Mouse (Mus musculus): ENCODE results near the gene Rad51b. TPM values are rescaled to one million over a fixed set of nuclear protein-coding genes. Genes with fewer than 3 reads are reported as not detected.

Gene Rad51b
- polyA plus RNA-seq, 1 experiment from 2014 or later = 7.6 TPM

DNA sequence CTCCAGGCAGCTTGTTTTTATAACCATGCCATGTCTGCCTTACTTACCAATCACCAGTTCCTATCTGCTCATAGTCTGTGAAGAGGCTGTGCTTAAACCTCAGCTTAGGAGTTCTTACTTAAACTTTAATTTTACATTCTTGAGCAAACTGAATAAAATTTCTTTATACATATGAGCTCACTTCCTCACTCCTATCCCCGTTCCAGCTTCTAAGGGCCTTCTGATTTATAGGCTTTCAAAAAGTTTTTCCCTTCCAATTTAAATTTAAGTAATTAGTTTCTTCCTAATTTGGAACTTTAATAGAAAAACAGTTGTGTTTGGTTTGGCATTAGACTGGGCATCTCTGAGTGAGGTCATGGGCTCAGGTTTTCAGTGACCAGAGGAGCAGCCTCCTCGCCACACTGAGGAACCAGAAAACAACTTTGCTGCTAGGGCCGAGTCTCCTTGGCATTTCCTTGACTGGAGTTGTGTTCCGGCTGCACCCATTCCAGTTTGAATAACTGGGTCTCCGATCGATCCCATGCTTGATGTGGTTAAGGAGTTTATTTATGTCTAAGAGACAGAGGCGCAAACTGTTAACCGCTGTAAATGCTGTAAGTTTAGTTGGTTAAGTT, 115.9 kb downstream of the Rad51b start:
- 91% methylated on average over 8 of the region's 8 CpGs for WGBS

GRCm38 (mm10) chr12:79417360-79417759, 120.3 kb downstream of the Rad51b start:
- Histone ChIP-seq H3K4me2 (replicated peaks) (no peak overlapping the region), H3K4me3 (no peak overlapping the region), H3K27ac (replicated peaks) (no peak overlapping the region), H3K36me3 (no peaks in the 10 kb centered on the region), H3K27me3 (no peaks in the 10 kb centered on the region), H3K9me3 (no peaks in the 10 kb centered on the region), H3K4me1 (0 out of 2 replicates have a peak, but pooled peaks cover 2% of the 10 kb centered on the region), H3K9ac (replicated peaks) (no peak overlapping the region)
- WGBS = 82% methylated on average over 6 of the region's 6 CpGs
- no peak for ATAC-seq (ENCODE audit: low FRiP score, low read depth)

More for the DNA sequence above, 115.9 kb downstream of the Rad51b start:
- no peak overlapping the region for H3K9ac ChIP-seq (replicated peaks)
- ATAC-seq (ENCODE audit: low FRiP score, low read depth) = no peak
- no peak overlapping the region for H3K27ac ChIP-seq (replicated peaks)
- no peaks in the 10 kb centered on the region for H3K27me3 ChIP-seq
- no peak overlapping the region for H3K4me3 ChIP-seq
- no peaks in the 10 kb centered on the region for H3K36me3 ChIP-seq
- no peaks in the 10 kb centered on the region; the same call in 1 of the 2 replicates for H3K4me1 ChIP-seq
- no peak overlapping the region for H3K4me2 ChIP-seq (replicated peaks)
- H3K9me3 ChIP-seq = no peaks in the 10 kb centered on the region

- Histone ChIP-seq H3K9me3 (no peaks in the 10 kb centered on the region), H3K9ac (replicated peaks) (no peak overlapping the region), H3K27me3 (no peaks in the 10 kb centered on the region), H3K4me3 (no peak overlapping the region), H3K27ac (replicated peaks) (no peak overlapping the region), H3K36me3 (no peaks in the 10 kb centered on the region), H3K4me1 (0 out of 2 replicates have a peak, but pooled peaks cover 2% of the 10 kb centered on the region), H3K4me2 (replicated peaks) (no peak overlapping the region)
- no peak for ATAC-seq (ENCODE audit: low FRiP score, low read depth)
- WGBS = 6% methylated on average over 6 of the region's 6 CpGs
Measured at GRCm38 (mm10) chr12:79420605-79421004, 123.5 kb downstream of the Rad51b start.

- no peak overlapping the region for H3K4me2 ChIP-seq (replicated peaks)
- H3K4me3 ChIP-seq = no peak overlapping the region
- no peak overlapping the region for H3K27ac ChIP-seq (replicated peaks)
- no peaks in the 10 kb centered on the region for H3K36me3 ChIP-seq
- no peak overlapping the region for H3K9ac ChIP-seq (replicated peaks)
- H3K4me1 ChIP-seq = peaks cover 15% of the 10 kb centered on the region
- no peaks in the 10 kb centered on the region for H3K27me3 ChIP-seq
- no peak for ATAC-seq (ENCODE audit: low FRiP score, low read depth)
- H3K9me3 ChIP-seq = no peaks in the 10 kb centered on the region
- WGBS = 61% methylated on average over 7 of the region's 7 CpGs
Measured at GRCm38 (mm10) chr12:79429507-79430291, 132.6 kb downstream of the Rad51b start.

- Histone ChIP-seq H3K27me3 (no peaks in the 10 kb centered on the region), H3K4me1 (peaks cover 19% of the 10 kb centered on the region), H3K4me3 (no peak overlapping the region), H3K4me2 (replicated peaks) (no peak overlapping the region), H3K9me3 (no peaks in the 10 kb centered on the region), H3K27ac (replicated peaks) (no peak overlapping the region), H3K36me3 (no peaks in the 10 kb centered on the region), H3K9ac (replicated peaks) (no peak overlapping the region)
- no peak for ATAC-seq (ENCODE audit: low FRiP score, low read depth)
- 77% methylated on average over 4 of the region's 4 CpGs for WGBS
Measured at GRCm38 (mm10) chr12:79431138-79431537, 134.1 kb downstream of the Rad51b start.

DNA sequence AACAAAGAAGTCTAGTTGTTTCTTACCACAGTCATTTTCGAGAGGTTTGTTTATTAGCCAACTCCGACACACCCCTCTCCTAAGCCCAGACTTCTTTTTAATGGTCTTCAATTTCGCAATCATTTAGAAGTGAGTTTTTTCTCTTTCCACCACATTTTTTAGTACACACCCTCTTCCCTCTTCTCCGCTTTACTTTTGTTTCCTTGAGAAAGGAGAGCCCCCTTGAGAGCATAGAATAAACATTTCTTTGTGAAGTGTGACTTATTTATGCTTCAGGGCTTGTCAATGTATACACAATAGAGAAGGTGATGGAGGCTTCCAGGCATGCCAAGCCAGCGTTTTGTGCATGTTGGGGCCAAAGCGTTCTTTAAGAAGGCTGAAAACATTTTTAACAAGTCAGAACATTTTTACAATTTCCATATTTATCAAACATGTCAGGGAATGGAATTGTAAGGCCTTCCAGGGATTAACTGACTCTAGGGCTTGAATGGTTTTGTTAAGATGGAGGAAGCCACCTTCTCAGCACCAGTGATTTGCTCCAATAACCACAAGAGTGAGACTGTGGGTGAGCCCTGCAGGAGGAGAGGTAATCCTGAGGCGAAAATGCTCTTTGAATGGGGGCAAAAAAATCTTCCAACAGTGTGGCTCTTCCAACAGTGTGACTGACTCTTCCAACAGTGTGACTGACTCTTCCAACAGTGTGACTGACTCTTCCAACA, 136.8 kb downstream of the Rad51b start:
- Histone ChIP-seq H3K27me3 (no peaks in the 10 kb centered on the region), H3K4me2 (replicated peaks) (no peak overlapping the region), H3K9me3 (no peaks in the 10 kb centered on the region), H3K27ac (replicated peaks) (no peak overlapping the region), H3K9ac (replicated peaks) (no peak overlapping the region), H3K4me1 (peaks cover 20% of the 10 kb centered on the region), H3K4me3 (no peak overlapping the region), H3K36me3 (no peaks in the 10 kb centered on the region)
- ATAC-seq (ENCODE audit: low FRiP score, low read depth) = no peak
- 34% methylated on average over 7 of the region's 7 CpGs for WGBS

GRCm38 (mm10) chr12:79435474-79435873, 138.4 kb downstream of the Rad51b start:
- no peaks in the 10 kb centered on the region for H3K9me3 ChIP-seq
- H3K4me1 ChIP-seq = peaks cover 15% of the 10 kb centered on the region
- no peak overlapping the region for H3K4me2 ChIP-seq (replicated peaks)
- no peak overlapping the region for H3K27ac ChIP-seq (replicated peaks)
- ATAC-seq (ENCODE audit: low FRiP score, low read depth) = no peak
- no peaks in the 10 kb centered on the region for H3K27me3 ChIP-seq
- no peaks in the 10 kb centered on the region for H3K36me3 ChIP-seq
- no peak overlapping the region for H3K9ac ChIP-seq (replicated peaks)
- no peak overlapping the region for H3K4me3 ChIP-seq
- WGBS = 77% methylated on average over 3 of the region's 3 CpGs

DNA sequence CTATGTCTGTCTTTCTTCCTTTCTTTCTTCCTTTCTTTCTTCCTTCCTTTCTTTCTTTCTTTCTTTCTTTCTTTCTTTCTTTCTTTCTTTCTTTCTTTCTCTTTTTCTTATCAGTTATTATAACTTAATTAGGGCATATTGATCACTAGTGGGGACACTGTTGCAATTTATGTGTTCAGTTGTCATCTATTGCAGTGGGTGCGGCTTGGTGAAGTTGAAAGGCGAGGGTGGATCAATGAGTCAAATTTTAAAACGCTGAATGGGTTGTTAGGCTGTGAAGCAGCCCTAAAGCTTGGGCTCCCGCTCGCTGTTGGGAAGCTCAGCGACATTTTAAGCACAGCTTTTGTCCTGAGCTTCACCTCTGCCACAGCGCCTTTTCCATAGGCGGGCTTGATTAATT, 139.0 kb downstream of the Rad51b start:
- Histone ChIP-seq H3K4me1 (peaks cover 15% of the 10 kb centered on the region), H3K36me3 (no peaks in the 10 kb centered on the region), H3K9ac (replicated peaks) (no peak overlapping the region), H3K4me2 (replicated peaks) (no peak overlapping the region), H3K9me3 (no peaks in the 10 kb centered on the region), H3K4me3 (no peak overlapping the region), H3K27me3 (no peaks in the 10 kb centered on the region), H3K27ac (replicated peaks) (no peak overlapping the region)
- WGBS = 45% methylated on average over 8 of the region's 8 CpGs
- no peak for ATAC-seq (ENCODE audit: low FRiP score, low read depth)

DNA sequence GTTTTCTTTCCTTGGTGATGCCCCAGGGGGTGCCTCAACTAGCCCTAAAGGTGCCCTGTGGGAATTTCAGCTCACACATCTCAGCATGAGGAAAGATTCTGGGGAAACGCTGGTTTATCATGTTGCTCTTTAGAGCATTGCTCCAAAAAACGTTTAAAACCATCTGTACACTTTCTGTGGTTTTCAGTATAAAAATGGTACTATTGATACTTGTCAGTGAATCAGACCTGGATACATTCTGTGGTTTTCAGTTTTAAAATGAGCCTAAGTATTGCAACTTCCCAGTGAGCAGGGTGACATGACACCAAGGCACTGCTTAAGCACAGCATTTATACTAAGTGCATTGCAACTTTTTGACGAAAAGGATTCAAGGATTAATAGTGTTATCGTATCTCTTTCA, 139.8 kb downstream of the Rad51b start:
- no peak for ATAC-seq (ENCODE audit: low FRiP score, low read depth)

GRCm38 (mm10) chr12:79437572-79437971, 140.5 kb downstream of the Rad51b start:
- Histone ChIP-seq H3K4me2 (replicated peaks) (no peak overlapping the region), H3K9ac (replicated peaks) (no peak overlapping the region), H3K36me3 (no peaks in the 10 kb centered on the region), H3K4me3 (no peak overlapping the region), H3K9me3 (no peaks in the 10 kb centered on the region), H3K27me3 (no peaks in the 10 kb centered on the region), H3K27ac (replicated peaks) (no peak overlapping the region), H3K4me1 (peaks cover 15% of the 10 kb centered on the region)
- 84% methylated on average over 3 of the region's 3 CpGs for WGBS
- ATAC-seq (ENCODE audit: low FRiP score, low read depth) = no peak

More for the DNA sequence above, 139.8 kb downstream of the Rad51b start:
- H3K36me3 ChIP-seq = no peaks in the 10 kb centered on the region
- H3K9ac ChIP-seq (replicated peaks) = no peak overlapping the region
- no peak overlapping the region for H3K4me3 ChIP-seq
- H3K9me3 ChIP-seq = no peaks in the 10 kb centered on the region
- no peak overlapping the region for H3K27ac ChIP-seq (replicated peaks)
- H3K4me2 ChIP-seq (replicated peaks) = no peak overlapping the region
- WGBS = 73% methylated on average over 4 of the region's 4 CpGs
- peaks cover 15% of the 10 kb centered on the region for H3K4me1 ChIP-seq
- H3K27me3 ChIP-seq = no peaks in the 10 kb centered on the region

GRCm38 (mm10) chr12:79439961-79440360, 142.9 kb downstream of the Rad51b start:
- Histone ChIP-seq H3K27me3 (no peaks in the 10 kb centered on the region), H3K9ac (replicated peaks) (no peak overlapping the region), H3K36me3 (no peaks in the 10 kb centered on the region), H3K4me2 (replicated peaks) (no peak overlapping the region), H3K4me3 (no peak overlapping the region), H3K27ac (replicated peaks) (no peak overlapping the region), H3K9me3 (no peaks in the 10 kb centered on the region), H3K4me1 (0 out of 2 replicates have a peak, but pooled peaks cover 2% of the 10 kb centered on the region)
- WGBS = 95% methylated on average over 6 of the region's 6 CpGs
- no peak for ATAC-seq (ENCODE audit: low FRiP score, low read depth)

Measured in midbrain, embryonic 12.5 days (tissue).